Mouse (Mus musculus) erythroblast, embryonic 14.5 days (primary cell): ENCODE measurements around the gene 1700088E04Rik.

Experiments
- GATA1 ChIP-seq: IDR thresholded peaks from 2 replicates; pipeline ENCODE4 v1.6.1; 2012; ENCODE audit warnings: low read length, inconsistent platforms, mixed read lengths
- TAL1 ChIP-seq: IDR thresholded peaks from 3 replicates; pipeline ENCODE4 v1.6.1; 2012; ENCODE audit warnings: low read length, inconsistent platforms, mixed read lengths

DNA sequence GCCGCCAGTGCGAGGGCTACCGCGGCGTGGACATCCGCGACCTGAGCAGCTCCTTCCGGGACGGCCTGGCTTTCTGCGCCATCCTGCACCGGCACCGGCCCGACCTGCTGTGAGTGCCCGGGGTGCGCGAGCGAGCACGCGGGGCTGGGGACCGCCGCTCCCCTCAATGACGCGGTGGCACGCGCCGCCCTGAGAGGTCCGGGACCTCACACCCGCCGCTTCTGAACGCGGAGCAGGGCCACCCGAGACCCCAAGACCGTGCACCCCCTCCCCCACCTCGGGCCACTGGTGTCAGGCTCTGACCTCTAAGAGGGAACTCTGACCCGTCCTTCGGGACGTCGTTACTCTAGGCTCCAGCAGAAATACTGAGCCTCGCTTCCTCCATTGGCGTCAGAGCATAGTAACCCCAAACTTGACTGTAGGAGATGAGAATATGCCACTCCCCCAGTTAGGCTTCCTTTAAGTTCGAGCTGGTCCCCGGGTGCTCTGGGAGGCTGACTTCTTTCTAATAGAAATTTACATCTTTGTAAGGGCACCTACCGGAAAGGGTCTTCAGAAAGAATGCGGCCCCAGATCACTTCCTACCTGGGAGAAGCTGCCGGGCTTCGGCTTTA is 31.6 kb downstream of the 1700088E04Rik start:
- TF ChIP-seq TAL1: no peak
- no peak for TF ChIP-seq GATA1
